Mouse (Mus musculus) cerebellum, adult 2 months (tissue): ENCODE measurements around the gene Herpud1. TPM values are rescaled to one million over a fixed set of nuclear protein-coding genes. Genes with fewer than 3 reads are reported as not detected.

Source experiments
- DNase-seq, 2 experiments: peaks; one replicate each; pipeline ENCODE4 v3.0.0; 2021
- H3K27ac ChIP-seq: fragments of 200-500 bp; 2 replicates; pipeline ENCODE4 v1.5.1; 2012; ENCODE audit warnings: low read length, control low read depth, inconsistent platforms; ENCODE audit not compliant: insufficient read depth
- H3K27me3 ChIP-seq: fragments of 200-500 bp; 2 replicates; pipeline ENCODE4 v1.6.1; 2012; ENCODE audit warnings: inconsistent platforms, mild to moderate bottlenecking, low read length, moderate library complexity; ENCODE audit not compliant: control insufficient read depth, insufficient read depth
- H3K4me1 ChIP-seq: fragments of 200-500 bp; 2 replicates; pipeline ENCODE4 v1.6.1; 2011; ENCODE audit warnings: low read length; ENCODE audit not compliant: control insufficient read depth, insufficient read depth
- H3K4me3 ChIP-seq: fragments of 200-500 bp; replicated peaks from 2 replicates; pipeline ENCODE3; 2011; ENCODE audit warnings: mild to moderate bottlenecking, low read depth, low read length, control low read depth; ENCODE audit not compliant: insufficient read depth
- CTCF ChIP-seq: fragments of 200-500 bp; IDR thresholded peaks from 2 replicates; pipeline ENCODE4 v1.5.1; 2011; ENCODE audit warnings: low read depth, mild to moderate bottlenecking, control low read depth, low read length, moderate library complexity, borderline replicate concordance; ENCODE audit not compliant: insufficient read depth
- POLR2A ChIP-seq: fragments of 200-500 bp; IDR thresholded peaks from 2 replicates; pipeline ENCODE4 v1.6.1; 2011; ENCODE audit warnings: low read length, control low read depth, borderline replicate concordance; ENCODE audit not compliant: insufficient read depth
- WGBS: fragments of 180-500 bp; shearing (Covaris S2); methylation state at CpG from one replicate; pipeline ENCODE4 v1.1.7; 2018; 5-methylcytosine and 5-hydroxymethylcytosine counted together
- polyA plus RNA-seq: library from polyadenylated mRNA; depleted of rRNA; stranded (reverse); fragments of >200 nt; gene quantifications from 2 replicates; pipeline ENCODE4 v1.2.3, GENCODE M21; 2012

Gene Herpud1
- polyA plus RNA-seq, 1 experiment: 119 TPM

- Histone ChIP-seq H3K4me3 (no peak overlapping the region), H3K4me1 (no peaks in the 10 kb centered on the region), H3K27me3 (no peaks in the 10 kb centered on the region), H3K27ac (no peak overlapping the region)
- no peak for DNase-seq
- WGBS: 89% methylated on average over 4 of the region's 4 CpGs
- TF ChIP-seq POLR2A (no peak), CTCF (no peak)
These were observed 9.2 kb upstream of the Herpud1 start for GRCm38 (mm10) chr8:94377031-94377430.

GRCm38 (mm10) chr8:94377714-94378205 is 8.5 kb upstream of the Herpud1 start:
- H3K4me3 ChIP-seq: no peak overlapping the region
- DNase-seq: no peak
- no peak overlapping the region for H3K27ac ChIP-seq
- WGBS: 29% methylated on average over 11 of the region's 11 CpGs
- TF ChIP-seq CTCF: no peak
- no peak for TF ChIP-seq POLR2A
- H3K27me3 ChIP-seq: no peaks in the 10 kb centered on the region
- H3K4me1 ChIP-seq: no peaks in the 10 kb centered on the region

GRCm38 (mm10) chr8:94378763-94379415 is 7.3 kb upstream of the Herpud1 start:
- 88% methylated on average over 15 of the region's 15 CpGs for WGBS
- Histone ChIP-seq H3K4me1 (no peaks in the 10 kb centered on the region), H3K27ac (no peak overlapping the region), H3K27me3 (no peaks in the 10 kb centered on the region), H3K4me3 (no peak overlapping the region)
- TF ChIP-seq POLR2A: no peak
- DNase-seq: no peak

GRCm38 (mm10) chr8:94379686-94380085 is 6.6 kb upstream of the Herpud1 start:
- no peaks in the 10 kb centered on the region for H3K27me3 ChIP-seq
- TF ChIP-seq POLR2A: no peak
- TF ChIP-seq CTCF: no peak
- no peak overlapping the region for H3K27ac ChIP-seq
- no peak overlapping the region for H3K4me3 ChIP-seq
- no peaks in the 10 kb centered on the region for H3K4me1 ChIP-seq
- no peak for DNase-seq
- WGBS: 93% methylated on average over 9 of the region's 9 CpGs

DNA sequence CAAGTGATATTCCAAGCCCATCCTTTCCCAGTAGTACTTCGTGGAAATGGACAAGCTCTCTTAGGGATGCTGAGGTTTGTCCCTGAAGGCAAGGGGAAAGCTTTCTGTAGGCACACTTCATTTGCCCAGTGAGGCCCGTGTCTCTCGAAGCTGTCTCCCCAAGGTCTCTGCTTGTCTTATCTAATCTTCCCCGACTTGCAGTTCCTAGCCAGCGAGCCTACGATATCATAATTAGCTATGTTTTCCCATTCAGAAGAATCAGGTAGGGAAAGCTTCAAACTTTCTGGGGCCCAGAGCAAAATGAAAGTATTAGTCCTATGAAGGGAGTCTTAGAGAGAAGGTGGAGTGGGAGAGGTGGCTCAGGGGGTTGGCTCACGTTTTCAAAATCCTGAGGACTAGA is 2.1 kb upstream of the Herpud1 start:
- DNase-seq: no peak
- TF ChIP-seq CTCF (no peak), POLR2A (no peak)
- no peak overlapping the region for H3K4me3 ChIP-seq
- H3K27me3 ChIP-seq: no peaks in the 10 kb centered on the region
- 88% methylated on average over 7 of the region's 7 CpGs for WGBS
- no peak overlapping the region for H3K27ac ChIP-seq
- H3K4me1 ChIP-seq: peaks cover 2% of the 10 kb centered on the region; the same call in 1 of the 2 replicates

DNA sequence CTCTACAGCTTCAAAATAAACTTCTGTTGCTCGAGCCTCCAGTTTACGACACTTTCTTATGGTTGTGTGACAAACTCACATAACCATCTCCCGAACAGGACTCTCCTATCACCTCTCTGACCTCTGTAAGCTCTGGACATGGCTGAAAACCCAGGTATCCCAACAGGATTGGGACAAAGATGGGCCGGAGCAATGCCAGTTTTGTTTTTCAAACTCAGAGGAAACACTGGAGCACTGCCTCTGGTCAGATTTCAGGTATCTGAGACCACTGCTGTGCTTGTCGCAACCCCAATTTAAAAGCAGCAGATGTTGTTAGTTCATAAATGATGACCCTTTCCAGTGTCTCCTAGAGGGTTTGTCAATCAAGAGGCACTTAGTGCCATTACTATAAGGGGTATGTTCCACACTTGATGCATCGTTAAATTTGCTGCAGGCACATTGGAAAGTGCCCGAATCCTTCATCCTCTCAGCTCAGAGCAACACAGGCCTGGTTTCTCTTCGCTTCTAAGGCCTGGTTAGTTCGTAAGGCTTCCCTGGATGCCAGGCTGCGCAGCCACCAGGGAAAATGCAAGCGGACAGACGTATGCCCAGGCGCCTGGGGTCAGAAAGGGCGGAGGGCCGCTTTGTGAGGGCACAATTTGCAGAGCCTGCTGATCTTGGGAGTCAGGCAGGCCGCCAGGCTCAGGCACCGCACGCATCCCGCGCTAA is 578 bp upstream of the Herpud1 start:
- Histone ChIP-seq H3K27me3 (no peaks in the 10 kb centered on the region), H3K27ac (peak overlapping the region; percentile 96), H3K4me3 (peak overlapping the region; percentile 70), H3K4me1 (peaks cover 2% of the 10 kb centered on the region; the same call in 1 of the 2 replicates)
- 22% methylated on average over 20 of the region's 20 CpGs for whole genome bisulfite sequencing
- DNase-seq: no peak
- TF ChIP-seq POLR2A (no peak), CTCF (no peak)

DNA sequence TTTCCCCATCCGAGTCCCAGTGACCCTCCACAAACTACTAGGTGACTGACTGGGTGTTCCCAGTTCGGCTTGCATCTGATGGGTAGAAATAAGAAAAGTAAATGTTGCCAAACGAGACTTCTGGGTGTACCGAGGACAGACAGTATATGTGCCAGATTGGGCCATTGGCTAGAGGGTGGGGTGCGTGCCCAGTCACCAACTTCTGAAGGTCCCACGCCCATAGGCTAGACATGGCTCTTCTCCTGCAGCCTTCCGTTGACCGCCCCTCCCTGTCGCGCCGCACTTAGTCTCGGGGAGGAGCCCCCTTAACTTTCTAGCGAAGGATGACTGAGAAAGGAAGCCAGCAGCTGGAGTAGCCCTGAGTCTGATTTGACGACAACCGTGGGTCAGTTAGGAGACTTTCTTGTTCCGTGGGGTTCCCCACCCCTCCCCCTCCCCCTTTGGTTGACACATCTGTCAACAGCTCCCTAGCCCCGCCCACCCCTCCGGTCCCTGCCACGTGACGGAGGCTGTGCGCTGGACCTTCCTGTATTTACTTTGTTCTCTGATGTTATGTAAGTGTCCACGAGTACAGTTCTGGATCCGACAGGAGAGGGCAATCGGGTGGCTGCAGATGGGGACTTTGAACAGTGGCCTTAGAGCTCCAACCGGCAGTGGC is 918 bp downstream of the Herpud1 start:
- TF ChIP-seq POLR2A (no peak), CTCF (no peak)
- under 1% methylated on average over 25 of the region's 25 CpGs for WGBS
- H3K4me3 ChIP-seq: peak overlapping the region; percentile 92
- peaks cover 2% of the 10 kb centered on the region; the same call in 1 of the 2 replicates for H3K4me1 ChIP-seq
- H3K27me3 ChIP-seq: no peaks in the 10 kb centered on the region
- peak; percentile 76 to 82 for DNase-seq
- peak overlapping the region; percentile 85 for H3K27ac ChIP-seq

GRCm38 (mm10) chr8:94387785-94388184 is 1.5 kb downstream of the Herpud1 start:
- TF ChIP-seq CTCF (no peak), POLR2A (no peak)
- peak overlapping the region; percentile 92 for H3K4me3 ChIP-seq
- no peak for DNase-seq
- no peaks in the 10 kb centered on the region for H3K27me3 ChIP-seq
- H3K4me1 ChIP-seq: peaks cover 2% of the 10 kb centered on the region; the same call in 1 of the 2 replicates
- H3K27ac ChIP-seq: peak overlapping the region; percentile 57; the same call in 1 of the 2 replicates
- WGBS: 2% methylated on average over 6 of the region's 6 CpGs
